In genomic region chr17:78023507-78024355, GRCm38 (mm10) we compare ENCODE assay signal across 18 mouse cellular contexts.
A peak's percentile ranks its signal among the peaks of the same experiment; 100 is the strongest.
DNase-seq lines count a peak whose midpoint lies in the region; ATAC-seq and TF ChIP-seq lines count a peak whose summit lies in the region.
"Had no signal": no experiment of that assay in that cellular context is flagged by ENCODE, and none has a peak within 500 bp of the region (broad histone marks: within the 10 kb centered on the region; RNA-seq: fewer than 3 reads in every experiment).

No protein-coding gene starts in this region.

- ATAC-seq in hindbrain, embryonic 16.5 days, result no peak
- ATAC-seq in liver, embryonic 12.5 days, result no peak
- no peak for ATAC-seq in forebrain, embryonic 16.5 days
- ATAC-seq: forebrain, postnatal 0 days; inflammation-experienced regulatory T-cells, adult 6 months; lung, postnatal 0 days had no signal

- H3K4me3 ChIP-seq in hindbrain, embryonic 10.5 days, result no peak overlapping the region
- H3K4me3 ChIP-seq in hindbrain, embryonic 16.5 days (ENCODE audit: low read length), result no peak overlapping the region
- no peak overlapping the region for H3K4me3 ChIP-seq in liver, adult 2 months (ENCODE audit: insufficient read depth, low read depth, low read length)
- H3K4me3 ChIP-seq in liver, embryonic 12.5 days, result no peak overlapping the region
- no peak overlapping the region for H3K4me3 ChIP-seq in forebrain, embryonic 16.5 days (replicated peaks; ENCODE audit: low read length)
- H3K4me3 ChIP-seq: erythroblast, embryonic 14.5 days had no signal

- WGBS in hindbrain, embryonic 10.5 days, result 62% methylated on average over 8 of the region's 8 CpGs
- WGBS in hindbrain, embryonic 16.5 days, result 47% methylated on average over 8 of the region's 8 CpGs
- 45% methylated on average over 8 of the region's 8 CpGs for WGBS in liver, adult 2 months
- WGBS in liver, embryonic 12.5 days (ENCODE audit: insufficient replicate concordance), result 58% methylated on average over 8 of the region's 8 CpGs
- WGBS in forebrain, embryonic 16.5 days, result 70% methylated on average over 8 of the region's 8 CpGs

- no peaks in the 10 kb centered on the region for H3K79me2 ChIP-seq in liver, adult 2 months (ENCODE audit: control insufficient read depth, insufficient read depth, low read length)

- H3K27ac ChIP-seq in hindbrain, embryonic 10.5 days, result 0 out of 2 replicates have a peak overlapping the region, but pooled peaks have one; percentile 12
- H3K27ac ChIP-seq in hindbrain, embryonic 16.5 days (ENCODE audit: low read depth, low read length), result no peak overlapping the region
- no peak overlapping the region for H3K27ac ChIP-seq in liver, adult 2 months (replicated peaks; ENCODE audit: insufficient read depth, low read depth, low read length)
- no peak overlapping the region for H3K27ac ChIP-seq in liver, embryonic 12.5 days
- H3K27ac ChIP-seq in forebrain, embryonic 16.5 days (ENCODE audit: low read length), result no peak overlapping the region
- H3K27ac ChIP-seq: liver, embryonic 14.5 days had no signal

- H3K9me3 ChIP-seq in hindbrain, embryonic 10.5 days, result no peaks in the 10 kb centered on the region
- no peaks in the 10 kb centered on the region for H3K9me3 ChIP-seq in hindbrain, embryonic 16.5 days (ENCODE audit: control insufficient read depth, low read length)
- no peaks in the 10 kb centered on the region for H3K9me3 ChIP-seq in liver, embryonic 12.5 days (replicated peaks)
- H3K9me3 ChIP-seq in forebrain, embryonic 16.5 days (ENCODE audit: control insufficient read depth, low read length), result no peaks in the 10 kb centered on the region

- H3K4me2 ChIP-seq in hindbrain, embryonic 16.5 days (ENCODE audit: low read length), result no peak overlapping the region
- H3K4me2 ChIP-seq in liver, embryonic 12.5 days, result no peak overlapping the region
- H3K4me2 ChIP-seq in forebrain, embryonic 16.5 days (ENCODE audit: low read length), result no peak overlapping the region

- peaks cover 5% of the 10 kb centered on the region; the same call in 1 of the 2 replicates for H3K4me1 ChIP-seq in hindbrain, embryonic 10.5 days (replicated peaks)
- H3K4me1 ChIP-seq in hindbrain, embryonic 16.5 days (ENCODE audit: control insufficient read depth, insufficient read depth, low read depth, low read length), result peaks cover 2% of the 10 kb centered on the region; the same call in 1 of the 2 replicates
- H3K4me1 ChIP-seq in liver, adult 2 months (ENCODE audit: control insufficient read depth, insufficient read depth, low read length), result no peaks in the 10 kb centered on the region
- no peaks in the 10 kb centered on the region for H3K4me1 ChIP-seq in liver, embryonic 12.5 days
- H3K4me1 ChIP-seq in forebrain, embryonic 16.5 days (replicated peaks; ENCODE audit: control insufficient read depth, insufficient read depth, low read length), result no peaks in the 10 kb centered on the region

- DNase-seq in hindbrain, embryonic 10.5 days (ENCODE audit: low spot score), result peak; percentile 10
- peak; percentile 16 for DNase-seq in liver, adult 2 months (ENCODE audit: extremely low read depth, low read depth, low spot score)
- DNase-seq in embryo, embryonic 11 days, result peak; percentile 37
- DNase-seq in mesoderm, embryonic 11.5 days (ENCODE audit: low read depth, low spot score), result peak; percentile 73
- no peak for DNase-seq in left cerebral cortex, adult 9 months (ENCODE audit: low spot score in 2 of 2)
- DNase-seq: cerebellum, postnatal 14 days; forebrain, postnatal 0 days; gastrocnemius, postnatal 25 days; kidney, postnatal 36 days; spleen, adult 18-20 months; thymus, adult 18-20 months had no signal

- no peak overlapping the region for H3K9ac ChIP-seq in hindbrain, embryonic 16.5 days (ENCODE audit: low read depth, low read length)
- H3K9ac ChIP-seq in liver, adult 2 months (ENCODE audit: low read depth, low read length), result no peak overlapping the region
- no peak overlapping the region for H3K9ac ChIP-seq in liver, embryonic 12.5 days
- H3K9ac ChIP-seq in forebrain, embryonic 16.5 days (replicated peaks; ENCODE audit: low read depth, low read length), result no peak overlapping the region
- H3K9ac ChIP-seq: forebrain, postnatal 0 days; liver, embryonic 14.5 days had no signal

- TF ChIP-seq POLR2A in liver, adult 2 months (IDR thresholded peaks at IDR 0.05; ENCODE audit: extremely low read depth, insufficient read depth, low read length), result no peak

- no peak for TF ChIP-seq CTCF in liver, adult 2 months (IDR thresholded peaks at IDR 0.05; ENCODE audit: low read depth, low read length)

- no peaks in the 10 kb centered on the region for H3K36me3 ChIP-seq in hindbrain, embryonic 10.5 days
- no peaks in the 10 kb centered on the region for H3K36me3 ChIP-seq in hindbrain, embryonic 16.5 days (ENCODE audit: control insufficient read depth, insufficient read depth, low read length)
- no peaks in the 10 kb centered on the region for H3K36me3 ChIP-seq in liver, adult 2 months (ENCODE audit: control insufficient read depth, insufficient read depth, low read length)
- H3K36me3 ChIP-seq in liver, embryonic 12.5 days, result no peaks in the 10 kb centered on the region
- H3K36me3 ChIP-seq in forebrain, embryonic 16.5 days (ENCODE audit: control insufficient read depth, insufficient read depth), result no peaks in the 10 kb centered on the region

- no peaks in the 10 kb centered on the region for H3K27me3 ChIP-seq in hindbrain, embryonic 10.5 days (ENCODE audit: insufficient read depth, poor library complexity, severe bottlenecking)
- no peaks in the 10 kb centered on the region for H3K27me3 ChIP-seq in hindbrain, embryonic 16.5 days (replicated peaks; ENCODE audit: control insufficient read depth, insufficient read depth, low read length)
- H3K27me3 ChIP-seq in liver, adult 2 months (ENCODE audit: control insufficient read depth, insufficient read depth, low read length), result no peaks in the 10 kb centered on the region
- H3K27me3 ChIP-seq in liver, embryonic 12.5 days (replicated peaks), result no peaks in the 10 kb centered on the region
- no peaks in the 10 kb centered on the region for H3K27me3 ChIP-seq in forebrain, embryonic 16.5 days (replicated peaks; ENCODE audit: control insufficient read depth, insufficient read depth, low read length)

Comparison
In these comparisons a context has a peak if more than half of its experiments do, and no peak if none do; other contexts are left out.
1. DNase-seq: peak in hindbrain, embryonic 10.5 days (single experiment), liver, adult 2 months (single experiment), embryo, embryonic 11 days (single experiment) and mesoderm, embryonic 11.5 days (single experiment); none in left cerebral cortex, adult 9 months (0 of 2).